Mouse (Mus musculus): ENCODE results near the gene Prnd.

DNA sequence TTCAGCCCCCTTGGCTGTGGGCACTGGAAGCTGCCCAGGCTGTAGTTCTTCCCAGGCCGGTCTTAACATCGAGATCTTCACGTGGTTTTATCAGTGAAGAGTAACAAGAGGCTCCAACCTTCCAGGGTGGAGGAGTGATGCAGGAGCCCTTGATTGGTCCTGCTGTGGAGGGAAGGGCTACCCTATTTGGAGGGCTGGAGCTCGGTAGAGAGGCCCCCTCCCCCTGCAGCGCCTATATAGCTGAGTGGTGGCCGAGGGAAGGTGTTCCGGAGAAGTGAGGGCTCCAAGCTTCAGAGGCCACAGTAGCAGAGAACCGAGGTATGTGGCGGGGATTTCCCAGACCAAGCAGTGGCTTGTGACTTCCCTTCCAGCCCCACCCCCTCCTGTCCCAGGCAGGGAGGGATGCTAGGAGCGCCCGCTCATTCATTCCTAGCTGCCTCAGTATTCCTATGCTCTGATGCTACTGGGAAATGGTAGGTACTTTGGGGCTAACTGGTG is at the start of gene Prnd:
- TF ChIP-seq CTCF (IDR thresholded peaks at IDR 0.05; ENCODE audit: low read depth, low read length): no peak
- TF ChIP-seq POLR2A (IDR thresholded peaks at IDR 0.05; ENCODE audit: borderline replicate concordance, low read depth, low read length): no peak

Measured in bone marrow macrophage, adult 2 months (primary cell).